Mouse (Mus musculus) T-cell, adult 2 months (primary cell): ENCODE measurements around the gene Pcgf2.
"Not testable (repeated sequence)": the region's sequence is repeated elsewhere in the genome, so short reads cannot be mapped to it uniquely, and the experiment has no call there.

ENCODE experiments used
- DNase-seq: peaks from one replicate; pipeline ENCODE4 v3.0.0; 2022; ENCODE audit warnings: low spot score

Pcgf2 gene

GRCm38 (mm10) chr11:97668160-97668559 lies 32.1 kb downstream of the Pcgf2 start:
- DNase-seq, result no peak

GRCm38 (mm10) chr11:97666794-97667193 lies 33.5 kb downstream of the Pcgf2 start:
- DNase-seq, result no peak

- DNase-seq, result no peak
These were observed 34.1 kb downstream of the Pcgf2 start for GRCm38 (mm10) chr11:97666221-97666620.

GRCm38 (mm10) chr11:97665431-97665830 lies 34.9 kb downstream of the Pcgf2 start:
- no peak for DNase-seq

- DNase-seq, result peak; percentile 42
These were observed 35.5 kb downstream of the Pcgf2 start for GRCm38 (mm10) chr11:97664771-97665240.

- peak; percentile 19 for DNase-seq
These were observed 36.0 kb downstream of the Pcgf2 start for GRCm38 (mm10) chr11:97664339-97664665.

- DNase-seq, result no peak
These were observed 36.6 kb downstream of the Pcgf2 start for GRCm38 (mm10) chr11:97663528-97664338.

- peak; percentile 78 for DNase-seq
These were observed 37.3 kb downstream of the Pcgf2 start, which contains the start of gene Mllt6 for GRCm38 (mm10) chr11:97662893-97663527. Gene Mllt6, plus strand, starts transcription at chr11:97663414.

- peak; percentile 78 for DNase-seq
These were observed 37.9 kb downstream of the Pcgf2 start for GRCm38 (mm10) chr11:97662207-97662892.

- DNase-seq, result peak; percentile 48
These were observed 38.6 kb downstream of the Pcgf2 start for GRCm38 (mm10) chr11:97661648-97662133.

- no peak for DNase-seq
These were observed 39.3 kb downstream of the Pcgf2 start for GRCm38 (mm10) chr11:97660734-97661647.

- peak; percentile 73 for DNase-seq
These were observed 40.1 kb downstream of the Pcgf2 start for GRCm38 (mm10) chr11:97659990-97660714.

GRCm38 (mm10) chr11:97659267-97659989 lies 40.9 kb downstream of the Pcgf2 start:
- peak; percentile 66 for DNase-seq

GRCm38 (mm10) chr11:97658751-97659266 lies 41.5 kb downstream of the Pcgf2 start:
- no peak for DNase-seq

- not testable (repeated sequence) for DNase-seq
These were observed 42.3 kb downstream of the Pcgf2 start for GRCm38 (mm10) chr11:97657967-97658366.

- no peak for DNase-seq
These were observed 42.9 kb downstream of the Pcgf2 start for GRCm38 (mm10) chr11:97657184-97657945.

GRCm38 (mm10) chr11:97656269-97656971 lies 43.9 kb downstream of the Pcgf2 start:
- DNase-seq, result no peak

GRCm38 (mm10) chr11:97654210-97654609 lies 46.1 kb downstream of the Pcgf2 start:
- no peak for DNase-seq
